Mouse (Mus musculus) adrenal gland, postnatal 25 days (tissue): ENCODE results near the gene Tarm1. TPM values are rescaled to one million over a fixed set of nuclear protein-coding genes. Genes with fewer than 3 reads are reported as not detected.

Experiments
- DNase-seq: peaks from one replicate; pipeline ENCODE4 v3.0.0; 2021; ENCODE audit warnings: mixed read lengths
- long read RNA-seq: library from polyadenylated mRNA; stranded (forward); transcript quantifications from one replicate; pipeline ENCODE4 v2.0.0, GENCODE M21; 2021
- total RNA-seq: library from RNA; stranded (reverse); gene quantifications from 2 replicates; pipeline ENCODE4 v1.2.3, GENCODE M21; 2021

Gene Tarm1
- 1.0 and 1.2 TPM in 2 replicates for total RNA-seq
- long read RNA-seq, partial matches to known transcripts: 0 of 2 reads
- long read RNA-seq, other reads (novel, unspliced or antisense): 2 of 2 reads

DNA sequence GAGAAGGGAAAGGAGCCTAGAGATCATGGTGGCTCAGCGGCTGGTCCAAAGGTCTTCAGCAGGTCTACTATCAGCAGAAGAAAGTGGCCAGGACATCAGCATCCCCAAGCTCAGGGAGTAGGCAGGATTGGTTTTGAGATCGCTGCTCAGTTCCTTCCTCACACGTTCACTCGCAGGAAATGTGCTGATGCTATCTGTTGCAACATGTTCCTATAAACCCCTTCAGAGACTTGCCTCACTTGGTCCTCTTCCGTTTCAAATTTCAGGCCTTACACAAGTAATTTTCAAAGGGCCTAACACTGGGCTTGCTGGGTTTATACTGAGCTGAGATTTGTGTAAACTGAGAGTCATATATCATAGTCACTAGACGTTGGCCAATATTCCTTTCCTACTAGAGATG is at the start of gene Tarm1:
Tarm1 (minus strand) TSS at position 186 of the 400 bp plus-strand sequence.
- DNase-seq: no peak

DNA sequence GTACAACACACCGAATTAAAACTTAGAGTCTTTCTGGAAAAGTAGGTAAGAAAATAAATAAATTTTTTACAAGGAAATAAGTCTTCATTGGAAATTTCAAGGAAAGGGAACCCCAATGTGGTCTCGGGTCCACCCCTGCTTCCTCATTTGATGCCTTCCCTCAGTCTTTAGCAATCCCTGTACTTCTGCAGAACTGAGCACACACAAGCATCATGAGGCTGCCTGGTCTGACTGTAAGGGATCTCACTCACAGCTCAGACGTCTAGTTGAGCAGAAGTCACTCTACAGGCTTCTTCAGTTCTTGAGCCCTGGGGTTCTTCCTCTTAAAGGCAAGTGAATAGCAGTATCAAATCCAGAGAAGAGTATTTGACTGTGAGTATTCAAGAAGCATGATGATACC is 3.5 kb upstream of the Tarm1 start:
- DNase-seq: no peak

DNA sequence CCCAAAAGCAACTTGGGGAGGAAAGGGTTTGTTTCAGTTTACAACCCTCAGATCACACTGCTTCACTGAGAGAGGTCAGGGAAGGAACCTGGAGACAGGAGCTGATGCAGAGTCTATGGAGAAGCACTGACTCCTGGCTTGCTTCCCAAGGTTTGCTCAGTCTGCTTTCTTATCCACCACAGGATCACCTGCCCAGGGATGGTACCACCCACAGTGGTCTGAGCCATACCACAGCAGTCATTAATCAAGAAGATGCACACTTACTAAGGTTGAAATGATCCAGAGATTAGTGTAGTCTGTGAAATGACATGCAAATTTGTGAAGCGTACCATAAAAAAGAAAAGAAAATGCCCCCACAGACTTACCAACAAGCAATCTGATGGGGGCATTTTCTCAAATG is 2.0 kb downstream of the Tarm1 start:
- DNase-seq: no peak

DNA sequence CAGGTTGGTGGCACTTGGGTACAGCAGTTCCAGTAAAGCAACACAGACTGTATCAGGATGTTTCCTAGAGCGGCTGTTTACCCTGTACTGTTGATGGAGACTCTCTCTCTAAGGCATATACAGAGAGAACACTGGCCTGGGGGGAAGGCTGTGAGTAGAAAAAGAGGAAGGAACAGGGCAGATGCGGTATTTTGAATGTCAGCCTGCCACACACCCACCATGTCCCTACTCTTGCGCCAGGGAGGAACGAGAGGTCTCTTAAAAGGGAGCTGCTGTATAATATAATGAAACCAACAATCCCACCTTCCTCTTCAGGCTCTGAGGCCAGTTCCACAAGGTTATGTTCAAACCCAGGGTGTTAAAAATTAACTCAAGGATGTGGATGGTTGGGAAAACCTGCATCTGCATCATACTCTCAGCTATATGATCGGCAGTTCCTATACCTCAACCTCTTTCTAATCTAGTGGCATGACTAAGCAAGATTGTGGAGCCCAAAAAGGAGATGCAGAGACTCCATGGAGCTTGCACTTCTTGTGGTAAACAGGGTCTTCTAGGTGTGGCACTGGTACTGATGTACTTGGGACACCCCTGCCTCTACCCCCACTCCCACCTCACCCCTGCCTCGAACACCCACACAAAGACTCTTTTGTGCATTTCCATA is 20.3 kb downstream of the Tarm1 start:
- DNase-seq: no peak

DNA sequence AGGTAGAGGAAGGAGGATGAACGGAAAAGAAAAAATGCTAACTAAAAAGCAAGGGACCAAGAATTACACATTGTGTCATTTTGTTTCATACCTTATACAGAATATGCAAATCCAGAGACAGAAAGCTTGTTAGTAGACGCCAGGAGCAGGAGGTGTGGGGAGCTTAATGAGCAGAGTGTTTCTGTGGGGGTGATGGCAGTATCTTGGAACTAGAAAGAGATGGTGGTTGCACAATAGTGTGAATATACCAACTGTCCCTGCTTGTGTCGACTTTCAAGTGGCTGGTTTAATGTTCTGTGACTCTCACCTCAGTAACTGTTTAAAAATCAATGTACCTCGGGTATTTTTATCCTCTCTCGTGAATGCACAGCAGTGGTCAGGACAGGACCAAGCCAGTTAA is 25.7 kb downstream of the Tarm1 start:
- DNase-seq: no peak

DNA sequence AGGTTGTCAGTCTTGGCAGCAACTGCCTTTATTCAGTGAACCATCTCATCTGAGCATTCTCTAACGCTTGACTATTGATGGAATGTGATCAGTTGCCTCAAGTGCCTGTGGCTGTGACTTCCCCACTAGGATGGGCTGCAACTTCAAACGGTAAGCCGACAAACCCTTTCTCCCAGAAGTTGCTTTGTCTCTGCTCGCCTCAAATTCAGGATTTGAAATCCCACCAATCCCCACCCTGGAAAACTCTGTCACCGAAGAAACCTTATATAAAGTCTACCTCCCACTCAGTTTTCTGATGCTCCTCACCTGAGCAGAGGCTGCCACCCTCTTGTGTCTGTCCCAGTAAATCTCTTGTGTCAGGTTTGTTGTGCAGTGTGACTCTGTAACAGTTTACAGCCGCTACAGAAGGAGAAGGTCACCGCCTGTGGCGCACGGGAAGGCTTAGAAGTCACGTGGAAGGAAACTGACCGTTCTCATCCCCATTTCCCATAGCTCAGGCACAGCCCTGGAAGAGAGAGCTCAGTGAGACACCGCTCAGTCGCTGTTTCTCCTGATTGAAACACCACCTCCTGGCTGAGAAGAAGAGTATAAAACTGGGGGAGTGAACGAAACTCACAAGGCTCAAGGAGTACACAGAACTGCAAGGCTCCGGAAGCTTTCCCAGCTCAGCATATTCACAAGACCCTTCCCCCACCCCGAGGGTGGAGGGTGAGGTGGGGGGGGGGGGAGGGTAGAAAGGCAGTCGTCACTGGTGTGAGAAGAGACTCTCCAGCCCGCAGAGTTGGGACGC is 27.9 kb downstream of the Tarm1 start:
- no peak for DNase-seq

DNA sequence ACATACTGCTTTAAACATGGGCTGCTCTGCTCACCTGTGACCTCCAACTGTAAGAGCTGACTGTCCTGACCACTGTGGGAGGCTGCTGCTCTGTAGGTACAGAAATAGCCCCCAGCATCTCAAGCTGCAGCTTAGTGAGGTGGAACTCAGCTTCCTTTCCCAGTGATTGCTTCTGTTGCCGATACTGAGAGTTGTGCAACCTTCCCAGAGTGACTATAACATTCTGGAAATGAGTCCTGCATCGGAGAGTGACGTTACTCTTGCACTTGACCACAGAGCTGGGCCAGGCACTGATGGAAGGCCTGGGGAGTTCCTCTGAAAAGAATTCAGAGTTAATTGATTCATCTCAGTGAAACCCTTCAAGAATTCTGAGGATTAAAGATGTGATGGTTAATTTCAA is 29.6 kb downstream of the Tarm1 start:
- no peak for DNase-seq

DNA sequence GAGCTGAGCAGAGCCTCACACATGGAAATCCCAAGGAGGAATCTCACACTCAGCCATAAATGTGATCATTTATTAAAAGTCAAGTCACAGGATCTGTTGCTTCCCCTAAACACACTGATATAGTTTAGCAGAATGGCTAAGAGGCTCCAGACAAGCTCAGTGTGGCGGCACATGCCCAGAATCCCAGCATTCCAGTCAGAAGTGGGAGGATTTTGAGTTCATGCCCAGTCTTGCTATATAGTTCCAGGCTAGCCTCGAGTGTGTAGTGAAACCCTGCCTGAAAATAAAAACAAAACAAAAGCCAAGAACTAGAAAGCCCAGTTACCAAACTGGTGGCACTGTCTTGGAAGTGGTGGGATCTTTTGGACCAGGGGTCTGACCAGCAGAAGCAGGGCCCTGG is 33.8 kb downstream of the Tarm1 start:
- no peak for DNase-seq

DNA sequence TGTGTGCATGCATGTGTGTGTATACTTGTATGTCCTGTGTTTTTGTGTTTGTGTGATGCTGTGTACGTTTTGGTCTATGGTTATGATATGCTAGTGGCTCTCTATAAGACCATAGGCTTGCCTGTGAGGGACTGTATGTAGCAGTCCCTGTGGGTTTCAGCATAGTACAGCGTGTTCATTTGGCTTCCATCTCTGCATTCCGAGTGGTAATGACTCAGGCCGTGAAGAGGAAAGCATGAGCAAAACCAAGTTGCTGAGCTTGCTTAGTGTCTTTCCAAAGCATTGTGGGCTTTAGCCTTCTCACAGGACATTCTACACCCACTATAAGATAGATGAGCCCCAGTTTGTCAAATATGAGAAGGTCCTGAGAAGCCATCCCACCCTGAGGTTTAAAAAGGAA is 39.1 kb downstream of the Tarm1 start:
- DNase-seq: no peak

DNA sequence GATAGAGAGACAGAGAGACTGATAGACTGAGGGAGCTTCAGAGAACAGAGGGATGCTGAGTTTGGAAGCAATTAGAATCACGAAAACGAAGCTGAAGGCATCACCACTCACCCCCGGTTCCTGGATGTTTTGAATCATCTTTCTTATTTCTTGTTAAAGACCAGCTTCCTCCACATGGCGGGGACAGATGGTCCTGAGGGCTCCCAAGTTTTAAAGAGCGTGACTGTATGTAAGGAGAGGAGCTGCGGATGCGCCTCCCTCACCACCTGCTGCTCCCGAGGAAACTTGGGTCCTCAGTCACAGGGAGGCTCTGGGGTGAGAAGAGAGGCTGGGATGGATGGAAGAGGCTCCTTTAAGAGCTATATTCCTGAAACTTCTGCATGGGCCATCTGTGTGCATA is 42.2 kb downstream of the Tarm1 start:
- DNase-seq: no peak

DNA sequence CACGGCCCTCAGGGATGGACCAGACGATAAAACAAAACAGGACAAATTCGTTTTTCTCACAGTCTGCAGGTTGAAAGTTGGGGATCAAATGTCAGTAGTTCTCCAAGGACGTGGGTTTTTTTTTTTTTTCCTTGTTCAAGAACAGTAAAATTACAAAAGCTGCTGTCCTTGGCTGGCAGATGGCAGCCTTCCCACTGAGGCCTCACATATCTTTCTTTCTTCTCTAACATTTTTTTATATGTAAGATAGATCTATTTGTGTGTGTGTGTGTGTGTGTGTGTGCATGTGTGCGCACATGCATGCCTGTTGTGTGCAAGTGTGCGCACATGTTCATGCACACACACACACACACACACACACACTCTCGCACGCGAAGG is 44.6 kb downstream of the Tarm1 start:
- peak; percentile 56 for DNase-seq

DNA sequence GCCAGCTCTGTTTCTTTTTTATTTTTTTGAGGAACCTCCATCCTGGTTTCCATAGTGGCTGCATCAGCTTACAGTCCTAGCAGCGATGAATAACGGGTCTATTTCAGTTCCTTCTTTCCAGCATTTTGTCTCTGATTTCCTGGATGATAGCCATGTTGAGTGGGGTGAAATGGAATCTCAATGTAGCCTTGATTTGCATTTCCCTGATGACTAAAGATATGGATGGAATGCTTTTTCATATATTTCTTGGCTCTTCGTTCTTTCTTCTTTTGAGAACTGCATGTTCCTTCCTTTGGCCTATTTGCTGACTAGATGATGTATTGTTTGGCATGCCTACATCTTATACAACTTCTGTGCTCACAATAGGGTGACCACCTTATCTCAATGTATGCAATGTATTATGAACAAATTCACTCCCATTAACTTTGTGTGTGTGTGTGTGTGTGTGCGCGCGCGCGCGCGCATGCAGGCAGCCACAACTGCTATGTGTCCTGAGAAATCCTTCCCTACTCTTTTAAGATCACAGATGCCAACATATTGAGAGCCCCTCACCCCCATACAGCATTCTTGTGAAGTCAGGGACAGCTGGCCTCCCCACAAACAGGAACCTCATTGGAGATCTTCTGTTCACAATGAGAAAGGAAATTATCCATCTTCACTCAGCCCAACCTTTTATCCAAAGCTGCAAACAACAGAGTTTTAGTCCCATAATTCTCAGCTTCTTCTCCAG is 45.1 kb downstream of the Tarm1 start:
- no peak for DNase-seq

DNA sequence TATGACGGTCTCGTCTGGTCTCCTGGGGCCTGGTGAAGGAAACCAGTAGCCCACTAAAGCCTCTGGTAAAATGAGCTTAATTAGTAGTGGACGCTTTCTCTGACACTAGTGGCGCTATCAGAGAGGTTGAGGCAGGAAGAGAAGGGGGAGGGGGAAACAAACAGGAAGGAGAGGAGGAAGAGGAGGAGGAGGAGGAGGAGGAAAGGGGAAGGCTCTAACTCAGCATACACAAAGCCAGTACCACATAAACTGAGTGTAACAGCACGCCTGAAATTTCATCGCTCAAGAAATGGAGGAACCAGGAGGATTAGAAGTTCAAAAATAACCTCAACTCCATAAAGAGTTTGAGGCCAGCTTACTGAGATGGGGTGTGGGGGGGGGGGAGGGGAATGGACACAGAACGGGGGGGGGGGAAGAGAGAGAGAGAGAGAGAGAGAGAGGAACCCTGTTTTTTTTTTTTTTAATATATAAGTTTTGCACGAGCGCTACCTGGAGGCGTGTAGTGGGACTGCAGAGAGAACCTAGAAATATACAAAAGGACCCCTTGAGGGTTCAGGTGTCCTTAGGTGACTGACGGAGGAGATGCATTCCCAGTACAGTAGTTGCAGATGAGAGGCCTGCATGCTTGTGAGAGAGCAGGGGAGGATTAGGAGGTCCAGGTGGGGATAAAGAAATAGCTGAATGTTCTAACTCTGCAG is 48.8 kb downstream of the Tarm1 start:
- DNase-seq: peak; percentile 12

DNA sequence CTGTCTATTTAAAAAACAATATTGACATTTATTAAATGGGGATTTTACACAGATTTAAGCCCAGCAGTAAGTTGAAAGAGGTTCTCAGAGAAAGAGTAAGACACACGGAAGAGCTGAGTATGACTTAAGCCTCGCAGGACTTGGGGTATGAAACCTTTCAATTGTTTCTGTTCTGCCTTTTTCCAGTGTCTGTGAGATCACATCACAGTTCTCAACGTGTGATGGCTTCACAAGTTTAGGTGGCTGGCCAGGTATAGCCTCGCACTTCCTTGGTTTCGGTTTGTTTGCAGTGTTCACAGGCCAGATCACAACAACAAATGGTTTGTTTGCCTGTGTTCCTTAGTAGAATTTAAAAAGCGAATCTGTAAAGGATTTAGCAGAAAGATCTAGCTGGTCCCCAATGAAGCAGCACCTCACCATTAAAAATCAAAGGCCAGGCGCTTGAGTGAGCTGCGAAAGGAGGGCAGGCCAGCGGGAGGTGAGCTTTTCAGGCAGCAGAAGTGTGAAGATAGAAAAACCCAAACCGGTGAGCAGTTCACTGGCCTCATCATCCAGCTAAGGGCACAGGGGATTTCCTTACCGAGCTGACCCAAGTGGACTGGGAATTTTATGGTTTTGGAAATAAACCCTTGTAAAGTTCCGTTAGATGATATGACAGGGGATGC is 49.5 kb downstream of the Tarm1 start:
- no peak for DNase-seq

DNA sequence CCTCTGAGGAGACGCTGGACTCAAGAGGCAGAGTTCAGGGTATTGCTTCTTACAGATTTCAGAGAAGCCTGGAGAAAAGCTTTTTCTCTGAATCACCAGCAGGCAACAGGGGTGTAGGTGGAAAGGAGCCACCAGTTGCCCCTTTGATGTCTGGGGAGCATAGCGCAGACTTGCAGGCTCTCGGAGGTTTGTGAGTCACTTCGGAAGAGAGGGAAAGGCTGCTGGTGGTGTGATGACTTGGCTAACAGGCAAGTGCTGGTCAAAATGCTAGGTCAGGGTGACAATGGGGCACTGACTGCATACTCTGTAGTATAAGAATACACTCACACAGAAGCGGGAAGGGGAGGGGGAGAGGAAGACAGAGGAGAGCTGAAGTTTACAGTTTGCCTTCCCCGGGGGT is 51.3 kb downstream of the Tarm1 start:
- peak; percentile 32 for DNase-seq

DNA sequence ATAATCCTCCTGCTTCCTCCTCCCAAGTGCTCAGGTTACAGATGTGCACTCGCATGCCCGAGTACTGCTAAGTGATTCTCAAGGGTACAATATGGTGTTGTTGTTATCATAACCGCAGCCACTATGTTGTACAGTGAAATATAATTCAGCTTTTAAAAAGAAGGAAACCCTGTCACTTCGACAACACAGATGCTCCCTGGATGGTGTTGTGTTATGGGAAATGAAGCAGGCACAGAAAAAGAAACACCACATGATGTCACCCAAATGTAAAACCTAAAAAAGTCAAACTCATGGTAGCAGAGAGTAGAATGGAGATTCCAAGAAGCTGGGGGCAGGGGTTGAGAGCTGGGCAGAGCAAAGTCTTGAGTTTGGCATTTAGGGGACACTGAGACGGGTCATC is 51.8 kb downstream of the Tarm1 start:
- DNase-seq: no peak

DNA sequence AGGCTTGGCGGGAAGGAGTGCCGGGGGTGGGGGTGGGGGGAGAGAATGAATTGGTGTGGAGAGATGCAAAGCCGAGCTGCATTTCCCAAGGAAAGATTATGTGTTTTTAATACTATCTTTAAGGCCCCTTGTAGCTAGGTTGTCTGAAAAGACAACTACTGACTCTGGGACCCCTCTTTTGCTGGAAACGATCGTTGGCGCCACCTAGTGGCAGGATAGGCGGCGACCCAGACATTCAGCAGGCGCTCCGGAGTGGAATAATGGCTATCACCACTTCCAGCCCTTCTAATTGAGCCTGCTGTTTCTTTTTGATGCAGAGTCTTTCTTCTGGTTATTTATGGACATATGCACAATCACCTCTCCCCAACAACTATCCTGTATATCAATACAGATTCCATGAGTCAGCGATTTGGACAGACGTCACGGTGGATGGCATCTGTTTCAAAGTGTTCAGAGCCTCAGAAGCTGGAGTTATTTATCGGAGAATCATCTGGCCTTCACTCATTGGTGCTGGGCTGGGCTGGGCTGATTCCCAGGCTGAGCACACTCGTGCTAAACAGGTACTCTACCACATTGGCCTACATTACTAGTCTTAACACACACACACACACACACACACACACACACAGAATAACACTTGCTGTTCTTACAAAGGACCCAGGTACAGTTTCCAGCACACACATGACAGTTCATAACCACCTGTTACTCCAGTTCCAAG is 53.5 kb downstream of the Tarm1 start:
- peak; percentile 82 for DNase-seq

DNA sequence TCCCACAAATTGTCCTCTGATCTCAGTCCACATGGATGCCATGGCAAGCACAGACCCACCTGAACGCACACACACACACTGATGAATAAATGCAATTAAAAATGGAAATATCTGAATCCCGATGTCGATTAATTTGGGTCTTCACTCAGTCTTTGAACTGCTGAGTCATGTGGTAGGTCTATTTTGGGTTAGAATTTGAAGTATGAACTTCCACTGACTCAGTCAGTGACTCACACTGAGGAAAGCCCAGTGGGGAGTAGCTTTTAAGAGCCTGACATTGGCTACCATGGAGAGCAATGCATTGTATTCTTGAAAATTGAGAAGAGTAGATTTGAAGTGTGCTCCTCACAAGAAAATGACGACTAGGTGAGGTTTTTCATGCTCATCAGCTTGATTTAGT is 55.4 kb downstream of the Tarm1 start:
- DNase-seq: no peak

DNA sequence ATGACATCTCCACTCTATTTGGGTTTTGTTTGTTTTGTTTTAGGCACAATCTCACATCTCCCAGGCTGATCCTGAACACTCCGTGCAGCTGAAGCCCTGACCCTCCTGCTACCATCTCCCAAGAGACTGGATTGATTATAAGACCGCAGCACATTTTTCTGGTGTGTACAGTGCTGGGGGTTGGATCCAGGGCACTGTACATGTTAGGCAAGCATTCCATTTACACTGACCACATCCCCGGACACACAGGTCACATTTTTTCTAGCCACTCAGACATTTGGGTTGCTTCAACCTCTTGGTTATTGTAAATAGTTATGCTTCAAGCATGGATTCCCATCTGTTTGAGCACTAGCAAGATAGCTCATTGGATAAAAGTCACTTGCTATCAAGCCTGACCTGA is 55.8 kb downstream of the Tarm1 start:
- no peak for DNase-seq

DNA sequence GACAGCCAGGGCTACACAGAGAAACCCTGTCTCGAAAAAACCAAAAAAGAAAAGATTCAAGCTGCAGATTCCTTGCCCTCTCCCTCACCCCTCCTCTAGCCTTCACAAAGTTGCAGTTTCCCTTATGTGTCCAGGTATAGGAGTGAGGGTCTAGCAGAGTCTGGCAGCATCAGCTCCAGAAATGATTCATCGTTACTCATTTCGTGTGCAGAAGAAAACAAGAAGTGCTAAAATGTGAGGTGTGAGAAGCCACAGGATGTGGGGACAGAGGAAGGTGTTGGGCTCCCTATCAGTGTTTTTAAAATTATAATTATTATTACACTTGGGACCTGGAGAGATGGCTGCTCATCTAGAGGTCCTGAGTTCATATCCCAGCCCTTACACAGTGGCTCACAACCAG is 57.7 kb downstream of the Tarm1 start:
- DNase-seq: no peak

DNA sequence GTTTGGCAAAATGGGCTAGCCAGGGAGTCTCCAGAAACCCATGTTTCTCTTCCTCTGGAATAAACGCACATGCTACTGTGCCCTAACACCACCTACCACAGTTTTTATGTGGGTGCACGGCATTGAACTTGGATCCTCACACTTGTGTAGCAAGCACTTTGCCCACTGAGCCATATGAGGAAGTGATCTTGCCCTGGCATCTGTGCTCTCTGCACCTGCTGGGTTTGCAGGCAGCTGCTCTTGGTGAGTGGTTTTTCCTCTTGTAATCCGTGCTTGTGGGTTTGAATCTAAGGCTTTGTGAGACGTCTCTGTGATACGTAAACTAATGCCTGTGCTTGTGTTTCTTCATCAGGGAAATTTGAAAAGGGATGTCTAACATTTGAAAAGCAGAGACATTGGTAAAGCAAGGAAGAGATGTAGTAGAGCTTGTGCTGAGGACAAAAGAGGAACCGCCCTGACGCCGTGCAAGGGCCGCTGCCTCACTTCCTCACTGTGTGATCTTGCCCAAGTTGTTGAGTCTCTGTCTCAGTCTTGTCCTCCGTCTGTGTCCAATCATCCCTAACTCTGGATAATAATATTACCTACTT is 59.9 kb downstream of the Tarm1 start:
- DNase-seq: no peak
